Mouse (Mus musculus) forebrain, embryonic 15.5 days (tissue): ENCODE measurements at regions not wholly inside any gene's neighbourhood (a gene's known extent, or its start where the extent isn't known, plus 50 kb on each side); places are given as distances from the start of the nearest gene placed in this dataset. TPM values are rescaled to one million over a fixed set of nuclear protein-coding genes. Genes with fewer than 3 reads are reported as not detected.

Experiments
- ATAC-seq: fragments of 200-750 bp; cut with Nextera tagmentation; replicated peaks from 2 replicates; pipeline ENCODE4 v1.8.0; 2017; ENCODE audit warnings: mild to moderate bottlenecking, moderate TSS enrichment, moderate library complexity
- H3K27ac ChIP-seq: fragments of 300-500 bp; sonication (generic); replicated peaks from 2 replicates; pipeline ENCODE4 v1.5.1; 2015; ENCODE audit warnings: mild to moderate bottlenecking, inconsistent platforms
- H3K27me3 ChIP-seq: fragments of 300-500 bp; sonication (generic); 2 replicates; pipeline ENCODE4 v1.6.1; 2015; ENCODE audit warnings: inconsistent platforms
- H3K36me3 ChIP-seq: fragments of 300-500 bp; sonication (generic); 2 replicates; pipeline ENCODE4 v1.6.1; 2015; ENCODE audit warnings: mild to moderate bottlenecking, inconsistent platforms
- H3K4me1 ChIP-seq: fragments of 300-500 bp; sonication (generic); 2 replicates; pipeline ENCODE4 v1.6.1; 2015; ENCODE audit warnings: inconsistent platforms
- H3K4me2 ChIP-seq: fragments of 300-500 bp; sonication (generic); replicated peaks from 2 replicates; pipeline ENCODE4 v1.6.1; 2015; ENCODE audit warnings: mild to moderate bottlenecking, inconsistent platforms
- H3K4me3 ChIP-seq: fragments of 300-500 bp; sonication (generic); 2 replicates; pipeline ENCODE4 v1.5.1; 2015; ENCODE audit warnings: mild to moderate bottlenecking, inconsistent platforms
- H3K9ac ChIP-seq: fragments of 300-500 bp; sonication (generic); replicated peaks from 2 replicates; pipeline ENCODE4 v1.6.1; 2015; ENCODE audit warnings: mild to moderate bottlenecking, inconsistent platforms
- H3K9me3 ChIP-seq: fragments of 300-500 bp; sonication (generic); 2 replicates; pipeline ENCODE4 v1.6.1; 2016; ENCODE audit warnings: inconsistent platforms
- WGBS: fragments of 180-500 bp; shearing (Covaris S2); methylation state at CpG from one replicate; pipeline ENCODE4 v1.1.7; 2015; ENCODE audit warnings: mixed read lengths; 5-methylcytosine and 5-hydroxymethylcytosine counted together
- microRNA-seq: library from miRNA; unstranded; fragments of <30 nt; microRNA quantifications from one replicate; pipeline ENCODE4, GENCODE M21; 2016

DNA sequence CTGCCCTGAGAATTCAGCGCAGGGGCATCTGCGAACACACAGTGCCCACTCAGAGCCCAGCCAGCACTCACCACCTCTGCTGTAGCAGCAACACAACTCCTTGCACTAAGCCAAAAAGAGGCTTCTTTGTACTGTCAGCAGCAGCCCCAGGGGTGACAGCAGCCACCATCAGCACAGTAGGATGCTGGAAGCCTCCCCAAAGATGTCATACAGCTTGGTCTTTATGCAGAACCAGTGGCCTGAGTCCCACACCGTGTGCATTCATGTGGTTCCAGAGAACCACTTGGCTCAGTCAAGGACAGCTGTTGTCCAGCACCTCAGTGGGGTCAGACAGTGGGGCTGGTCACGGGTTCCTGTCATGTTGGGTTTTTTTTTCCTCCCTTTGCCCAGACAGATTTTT is 98.6 kb upstream of the Mc3r start:
- ATAC-seq = no peak
- Histone ChIP-seq H3K4me3 (no peak overlapping the region), H3K4me2 (no peak overlapping the region), H3K9me3 (peaks cover 5% of the 10 kb centered on the region; the same call in 1 of the 2 replicates), H3K27me3 (no peaks in the 10 kb centered on the region), H3K9ac (no peak overlapping the region), H3K27ac (no peak overlapping the region), H3K36me3 (no peaks in the 10 kb centered on the region), H3K4me1 (no peaks in the 10 kb centered on the region)
- 77% methylated on average over 4 of the region's 4 CpGs for WGBS

DNA sequence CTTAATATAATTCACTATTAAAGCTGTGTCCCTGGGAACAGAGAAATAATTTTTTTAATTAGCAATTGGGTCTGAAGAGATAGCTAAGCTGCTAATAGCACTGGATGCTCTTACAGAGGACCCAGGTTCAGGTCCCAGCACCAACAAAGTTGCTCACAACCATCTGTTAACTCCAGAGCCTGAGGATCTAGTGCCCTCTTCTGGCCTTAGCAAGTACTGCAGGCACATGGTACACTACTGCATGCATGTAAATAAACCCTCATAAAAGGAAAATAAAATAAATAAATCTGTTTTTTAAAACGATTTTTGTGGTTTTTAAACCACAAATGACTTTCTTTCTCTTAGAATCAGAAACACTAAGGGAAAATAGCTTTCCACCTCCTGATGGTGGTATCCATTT is 97.4 kb upstream of the Mc3r start:
- Histone ChIP-seq H3K9me3 (peaks cover 5% of the 10 kb centered on the region; the same call in 1 of the 2 replicates), H3K4me2 (no peak overlapping the region), H3K27me3 (no peaks in the 10 kb centered on the region), H3K27ac (no peak overlapping the region), H3K4me1 (no peaks in the 10 kb centered on the region), H3K4me3 (no peak overlapping the region), H3K36me3 (no peaks in the 10 kb centered on the region), H3K9ac (no peak overlapping the region)
- no peak for ATAC-seq
- 71% methylated on average over 1 of the region's 1 CpGs for WGBS

GRCm38 (mm10) chr2:172159909-172160308 is 88.4 kb upstream of the Mc3r start:
- no peak for ATAC-seq
- Histone ChIP-seq H3K36me3 (no peaks in the 10 kb centered on the region), H3K4me1 (no peaks in the 10 kb centered on the region), H3K4me2 (no peak overlapping the region), H3K9me3 (no peaks in the 10 kb centered on the region), H3K9ac (no peak overlapping the region), H3K27me3 (no peaks in the 10 kb centered on the region), H3K4me3 (no peak overlapping the region), H3K27ac (no peak overlapping the region)
- WGBS = 93% methylated on average over 16 of the region's 16 CpGs

- no peaks in the 10 kb centered on the region for H3K4me1 ChIP-seq
- H3K4me2 ChIP-seq = no peak overlapping the region
- H3K9ac ChIP-seq = no peak overlapping the region
- no peaks in the 10 kb centered on the region for H3K9me3 ChIP-seq
- H3K36me3 ChIP-seq = no peaks in the 10 kb centered on the region
- H3K27me3 ChIP-seq = no peaks in the 10 kb centered on the region
- ATAC-seq = no peak
- no peak overlapping the region for H3K27ac ChIP-seq
- H3K4me3 ChIP-seq = no peak overlapping the region
- 88% methylated on average over 10 of the region's 10 CpGs for WGBS
Measured at GRCm38 (mm10) chr2:172177371-172177770, 70.9 kb upstream of the Mc3r start.

- Histone ChIP-seq H3K9me3 (no peaks in the 10 kb centered on the region), H3K4me2 (no peak overlapping the region), H3K4me1 (no peaks in the 10 kb centered on the region), H3K36me3 (no peaks in the 10 kb centered on the region), H3K27me3 (no peaks in the 10 kb centered on the region), H3K27ac (no peak overlapping the region), H3K4me3 (no peak overlapping the region), H3K9ac (no peak overlapping the region)
- ATAC-seq = no peak
- 35% methylated on average over 4 of the region's 4 CpGs for WGBS
Measured at GRCm38 (mm10) chr2:172179301-172179700, 69.0 kb upstream of the Mc3r start.

GRCm38 (mm10) chr2:172197746-172198145 is 50.5 kb upstream of the Mc3r start:
- 84% methylated on average over 11 of the region's 11 CpGs for WGBS
- Histone ChIP-seq H3K36me3 (no peaks in the 10 kb centered on the region), H3K9me3 (no peaks in the 10 kb centered on the region), H3K4me1 (no peaks in the 10 kb centered on the region), H3K4me3 (no peak overlapping the region), H3K27me3 (no peaks in the 10 kb centered on the region), H3K9ac (no peak overlapping the region), H3K27ac (no peak overlapping the region), H3K4me2 (no peak overlapping the region)
- ATAC-seq = no peak

Small RNA genes in the stretch of these regions (microRNA-seq; reads per million reads assigned to microRNA genes)
- gene Gm44301 = not detected
